Mouse (Mus musculus) layer of hippocampus, postnatal 14 days (tissue): Measurements from ENCODE around the gene Izumo1. TPM values are rescaled to one million over a fixed set of nuclear protein-coding genes. Genes with fewer than 3 reads are reported as not detected.

Experiments used
- DNase-seq, 2 experiments: peaks; one replicate each; pipeline ENCODE4 v3.0.0; 2021 to 2022; ENCODE audit warnings: low spot score in 2 of 2, mixed read lengths in 1 of 2
- long read RNA-seq, 2 experiments: library from polyadenylated mRNA; stranded (forward); transcript quantifications; one replicate each; pipeline ENCODE4 v2.0.0; 2021
- total RNA-seq, 2 experiments: library from RNA; stranded (reverse); gene quantifications; 2 replicates each; pipeline ENCODE4 v1.2.3; 2021

Gene Izumo1
- total RNA-seq, result under 1 TPM in 1 of 2 experiments, not detected in 1; 0.23 TPM
- long read RNA-seq, experiment 1, result 0 reads
- long read RNA-seq, experiment 2, result 0 reads

- DNase-seq, result no peak
Observed at GRCm38 (mm10) chr7:45621443-45621842, at the start of gene Izumo1. Gene Izumo1, plus strand, starts transcription at chr7:45621811.

- no peak for DNase-seq
Observed at GRCm38 (mm10) chr7:45571966-45572365, 49.6 kb upstream of the Izumo1 start.

GRCm38 (mm10) chr7:45573954-45574353 lies 47.7 kb upstream of the Izumo1 start:
- DNase-seq, result no peak

GRCm38 (mm10) chr7:45574472-45575379 lies 46.9 kb upstream of the Izumo1 start:
- no peak for DNase-seq

GRCm38 (mm10) chr7:45585923-45586322 lies 35.7 kb upstream of the Izumo1 start:
- DNase-seq, result no peak

- DNase-seq, result no peak
Observed at GRCm38 (mm10) chr7:45587631-45588592, 33.7 kb upstream of the Izumo1 start.

- peak; percentile 93 to 98 for DNase-seq
Observed at GRCm38 (mm10) chr7:45589173-45589572, 32.4 kb upstream of the Izumo1 start.

- no peak for DNase-seq
Observed at GRCm38 (mm10) chr7:45589898-45590297, 31.7 kb upstream of the Izumo1 start.

- no peak for DNase-seq
Observed at GRCm38 (mm10) chr7:45590874-45591273, 30.7 kb upstream of the Izumo1 start.

GRCm38 (mm10) chr7:45591880-45592279 lies 29.7 kb upstream of the Izumo1 start:
- DNase-seq, result no peak

GRCm38 (mm10) chr7:45593118-45593815 lies 28.3 kb upstream of the Izumo1 start:
- peak; percentile 66 to 80 for DNase-seq

GRCm38 (mm10) chr7:45595176-45595575 lies 26.4 kb upstream of the Izumo1 start:
- DNase-seq, result no peak

- no peak for DNase-seq
Observed at GRCm38 (mm10) chr7:45596107-45596506, 25.5 kb upstream of the Izumo1 start.

- DNase-seq, result no peak
Observed at GRCm38 (mm10) chr7:45597013-45597412, 24.6 kb upstream of the Izumo1 start.

- DNase-seq, result no peak
Observed at GRCm38 (mm10) chr7:45597527-45597926, 24.1 kb upstream of the Izumo1 start.

- no peak for DNase-seq
Observed at GRCm38 (mm10) chr7:45598960-45599879, 22.4 kb upstream of the Izumo1 start.

- DNase-seq, result no peak
Observed at GRCm38 (mm10) chr7:45605704-45606289, 15.8 kb upstream of the Izumo1 start.

GRCm38 (mm10) chr7:45609511-45609910 lies 12.1 kb upstream of the Izumo1 start:
- DNase-seq, result no peak

- DNase-seq, result no peak
Observed at GRCm38 (mm10) chr7:45616277-45616676, 5.3 kb upstream of the Izumo1 start.
